Comparison of ENCODE assay signal across 12 mouse cellular contexts in genomic region chr11:120022841-120023240, GRCm38 (mm10). TPM values are rescaled to one million over a fixed set of nuclear protein-coding genes. Genes with fewer than 3 reads are reported as not detected.
DNase-seq lines count a peak whose midpoint lies in the region; ATAC-seq and TF ChIP-seq lines count a peak whose summit lies in the region.
"Had no signal": no experiment of that assay in that cellular context is flagged by ENCODE, and none has a peak within 500 bp of the region (broad histone marks: within the 10 kb centered on the region; RNA-seq: fewer than 3 reads in every experiment).

No protein-coding gene starts in this region.

- H3K9ac ChIP-seq in hindbrain, embryonic 11.5 days (ENCODE audit: low read depth, low read length) = no peak overlapping the region
- H3K9ac ChIP-seq in midbrain, postnatal 0 days (replicated peaks; ENCODE audit: low read length, poor library complexity, severe bottlenecking) = peak overlapping the region; percentile 44
- H3K9ac ChIP-seq: heart, embryonic 13.5 days had no signal

- ATAC-seq in hindbrain, embryonic 11.5 days (ENCODE audit: low FRiP score) = peak; percentile 49; the same call in 1 of the 2 replicates
- ATAC-seq in midbrain, postnatal 0 days (ENCODE audit: low FRiP score) = peak; percentile 70

- no peaks in the 10 kb centered on the region for H3K27me3 ChIP-seq in hindbrain, embryonic 11.5 days (ENCODE audit: control insufficient read depth, insufficient read depth, low read length)
- no peaks in the 10 kb centered on the region for H3K27me3 ChIP-seq in midbrain, postnatal 0 days (ENCODE audit: insufficient read depth, low read length)
- H3K27me3 ChIP-seq: heart, embryonic 13.5 days; Patski had no signal

- no peak overlapping the region for H3K4me3 ChIP-seq in hindbrain, embryonic 11.5 days (ENCODE audit: low read depth, low read length)
- H3K4me3 ChIP-seq in midbrain, postnatal 0 days (ENCODE audit: low read depth, low read length) = no peak overlapping the region
- H3K4me3 ChIP-seq: heart, embryonic 13.5 days had no signal

- no peaks in the 10 kb centered on the region for H3K9me3 ChIP-seq in hindbrain, embryonic 11.5 days (ENCODE audit: control insufficient read depth, low read length)
- no peaks in the 10 kb centered on the region for H3K9me3 ChIP-seq in midbrain, postnatal 0 days (ENCODE audit: low read length)
- H3K9me3 ChIP-seq: heart, embryonic 13.5 days had no signal

- WGBS in hindbrain, embryonic 11.5 days = 51% methylated on average over 12 of the region's 12 CpGs
- WGBS in midbrain, postnatal 0 days = 27% methylated on average over 12 of the region's 12 CpGs

- TF ChIP-seq CTCF in midbrain, postnatal 0 days (IDR thresholded peaks at IDR 0.05) = peak; percentile 63

- no peaks in the 10 kb centered on the region for H3K36me3 ChIP-seq in hindbrain, embryonic 11.5 days (ENCODE audit: control insufficient read depth, insufficient read depth, low read length)
- H3K36me3 ChIP-seq in midbrain, postnatal 0 days (ENCODE audit: insufficient read depth, low read length) = peaks cover 11% of the 10 kb centered on the region
- H3K36me3 ChIP-seq: heart, embryonic 13.5 days had no signal

- no peak overlapping the region for H3K4me2 ChIP-seq in hindbrain, embryonic 11.5 days (replicated peaks; ENCODE audit: low read depth, low read length)
- H3K4me2 ChIP-seq in midbrain, postnatal 0 days (ENCODE audit: low read depth, low read length, poor library complexity, severe bottlenecking) = peak overlapping the region; percentile 26
- H3K4me2 ChIP-seq: heart, embryonic 13.5 days had no signal

- H3K4me1 ChIP-seq in hindbrain, embryonic 11.5 days (replicated peaks; ENCODE audit: control insufficient read depth, insufficient read depth, low read length) = peaks cover 17% of the 10 kb centered on the region
- peaks cover 14% of the 10 kb centered on the region for H3K4me1 ChIP-seq in midbrain, postnatal 0 days (ENCODE audit: insufficient read depth, low read length)

- peak; percentile 24 for DNase-seq in embryo, embryonic 10 days (ENCODE audit: low spot score)
- DNase-seq in embryo, embryonic 11 days = no peak
- DNase-seq in cerebellum, postnatal 14 days = peak; percentile 79 to 81
- no peak for DNase-seq in hindbrain, embryonic 11.5 days (ENCODE audit: low spot score)
- peak; percentile 81 for DNase-seq in midbrain, postnatal 0 days (ENCODE audit: low spot score)
- no peak for DNase-seq in layer of hippocampus, adult 18-20 months (ENCODE audit: low spot score in 2 of 2)
- DNase-seq in frontal cortex, postnatal 14 days (ENCODE audit: low spot score in 2 of 2) = no peak
- no peak for DNase-seq in adrenal gland, adult 18-20 months (ENCODE audit: low spot score in 2 of 2)
- DNase-seq: layer of hippocampus, adult 9-11 months; lung, adult 18-20 months had no signal

- no peak overlapping the region for H3K27ac ChIP-seq in hindbrain, embryonic 11.5 days (ENCODE audit: low read depth, low read length)
- peak overlapping the region; percentile 74 for H3K27ac ChIP-seq in midbrain, postnatal 0 days (ENCODE audit: low read depth, low read length)
- H3K27ac ChIP-seq: heart, embryonic 13.5 days had no signal

RNA-seq across cellular contexts. Expression of gene Aatk, which starts 24.1 kb away (rescaled TPM):
- 1.9 TPM in 2 replicates for polyA plus RNA-seq in hindbrain, embryonic 11.5 days (2014; fragmentation: Nextera tagmentation; extraction: Ambion mirVana)
- 170 and 178 TPM in 2 replicates for total RNA-seq in midbrain, postnatal 0 days (2014; rRNA removed)
- polyA plus RNA-seq in midbrain, postnatal 0 days (2015; fragmentation: Nextera tagmentation; extraction: Ambion mirVana) = 44.9 and 46.9 TPM in 2 replicates
- 100 to 1,000 TPM; 205 to 215 TPM for total RNA-seq in layer of hippocampus, adult 18-20 months (2021)
- total RNA-seq in adrenal gland, adult 18-20 months (2021) = 10 to 100 TPM; 10.3 to 22.0 TPM

Comparison
In these comparisons a context has a peak if more than half of its experiments do, and no peak if none do; other contexts are left out.
1. DNase-seq: peak in embryo, embryonic 10 days (single experiment), cerebellum, postnatal 14 days (2 of 2) and midbrain, postnatal 0 days (single experiment); none in embryo, embryonic 11 days (single experiment), hindbrain, embryonic 11.5 days (single experiment), layer of hippocampus, adult 18-20 months (0 of 2), frontal cortex, postnatal 14 days (0 of 2) and adrenal gland, adult 18-20 months (0 of 2).